7 mouse cellular contexts compared by ENCODE assay signal in the genomic region with DNA sequence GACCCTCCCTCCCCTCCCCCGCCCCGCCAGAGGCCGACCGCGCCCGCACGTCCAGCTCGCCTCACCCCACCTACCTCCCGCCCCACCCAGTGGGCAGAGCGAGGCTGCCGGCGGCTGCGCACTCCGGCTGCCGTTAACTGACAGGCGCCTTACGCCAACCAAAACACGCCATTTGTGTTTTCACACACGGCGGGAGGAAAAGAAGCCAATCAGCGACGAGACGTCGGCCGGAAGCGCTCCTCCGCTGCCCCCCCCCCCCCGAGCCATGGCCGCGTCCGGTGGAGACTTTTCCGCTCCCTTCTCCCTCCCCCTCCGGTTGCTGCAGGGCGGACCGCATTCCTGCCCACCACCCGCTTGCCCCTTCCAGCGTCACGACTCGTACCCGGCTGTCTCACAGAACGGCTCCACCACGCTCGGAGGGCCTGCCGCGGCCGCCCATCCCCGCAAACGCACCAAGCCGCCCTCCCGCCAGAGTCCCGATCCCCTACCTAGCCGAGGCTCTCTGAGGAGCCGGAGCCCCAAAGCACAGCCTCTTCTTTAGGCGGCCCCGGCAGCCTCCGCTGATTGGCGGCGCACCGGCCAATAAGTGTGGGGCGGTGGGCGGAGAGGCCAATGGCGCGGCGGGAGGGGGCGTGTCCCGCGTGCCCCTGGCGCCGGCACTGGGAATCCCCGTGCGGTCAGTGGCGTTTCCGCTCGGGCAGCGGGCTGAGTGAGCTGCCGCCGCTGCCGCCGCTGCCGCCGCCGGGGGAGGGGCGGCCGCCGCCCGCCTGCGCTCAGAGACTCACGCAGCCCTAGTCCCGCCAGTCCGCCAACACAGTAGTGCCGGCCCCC. TPM values are rescaled to one million over a fixed set of nuclear protein-coding genes. Genes with fewer than 3 reads are reported as not detected.
A peak's percentile ranks its signal among the peaks of the same experiment; 100 is the strongest.
DNase-seq lines count a peak whose midpoint lies in the region; ATAC-seq and TF ChIP-seq lines count a peak whose summit lies in the region.

A gene (plus strand): TSS at position 680 of the 831 bp plus-strand sequence.

- peak within 1 kb of the TSS; percentile 96 for H3K4me3 ChIP-seq in embryonic facial prominence, embryonic 10.5 days
- H3K4me3 ChIP-seq in intestine, postnatal 0 days (ENCODE audit: low read depth, low read length), result peak within 1 kb of the TSS; percentile 91
- H3K4me3 ChIP-seq in midbrain, embryonic 12.5 days, result peak within 1 kb of the TSS; percentile 94
- H3K4me3 ChIP-seq in small intestine, adult 2 months (ENCODE audit: low read depth, low read length), result peak within 1 kb of the TSS; percentile 94

- intact Hi-C loops in left cerebral cortex, postnatal 4 days (cut with DNase I), result no loop called here

- H3K27ac ChIP-seq in embryonic facial prominence, embryonic 10.5 days (replicated peaks), result peak within 1 kb of the TSS; percentile 100
- peak within 1 kb of the TSS; percentile 100 for H3K27ac ChIP-seq in intestine, postnatal 0 days (ENCODE audit: low read depth, low read length)
- H3K27ac ChIP-seq in midbrain, embryonic 12.5 days (replicated peaks), result peak within 1 kb of the TSS; percentile 100
- peak within 1 kb of the TSS; percentile 100 for H3K27ac ChIP-seq in small intestine, adult 2 months (ENCODE audit: insufficient read depth, low read depth, low read length)

- ATAC-seq in intestine, postnatal 0 days, result peak; percentile 84
- ATAC-seq in midbrain, embryonic 12.5 days (ENCODE audit: low FRiP score, low read depth), result peak; percentile 93

- H3K36me3 ChIP-seq in embryonic facial prominence, embryonic 10.5 days (replicated peaks), result peaks cover 10% of the 10 kb centered on the region
- no peaks in the 10 kb centered on the region for H3K36me3 ChIP-seq in intestine, postnatal 0 days (ENCODE audit: control insufficient read depth, insufficient read depth)
- H3K36me3 ChIP-seq in midbrain, embryonic 12.5 days, result no peaks in the 10 kb centered on the region
- 0 out of 2 replicates have a peak, but pooled peaks cover 1% of the 10 kb centered on the region for H3K36me3 ChIP-seq in small intestine, adult 2 months (ENCODE audit: control insufficient read depth, insufficient read depth, low read length)

- peak; percentile 100 for DNase-seq in adrenal gland, postnatal 10 days
- peak; percentile 99 for DNase-seq in embryonic facial prominence, embryonic 10.5 days (ENCODE audit: low spot score)
- DNase-seq in gonadal fat pad, adult 2 months (ENCODE audit: low read depth), result no peak
- DNase-seq in left cerebral cortex, postnatal 4 days, result peak; percentile 99

- no peak for TF ChIP-seq CTCF in intestine, postnatal 0 days (IDR thresholded peaks at IDR 0.05; ENCODE audit: low read depth)
- TF ChIP-seq CTCF in small intestine, adult 2 months (IDR thresholded peaks at IDR 0.05; ENCODE audit: extremely low read depth, insufficient read length, insufficient replicate concordance, low read depth, low read length), result no peak

- peak within 1 kb of the TSS; percentile 83 for H3K4me2 ChIP-seq in intestine, postnatal 0 days (replicated peaks; ENCODE audit: low read depth)
- H3K4me2 ChIP-seq in midbrain, embryonic 12.5 days (replicated peaks), result peak within 1 kb of the TSS; percentile 94

- H3K4me1 ChIP-seq in embryonic facial prominence, embryonic 10.5 days, result peaks cover 46% of the 10 kb centered on the region
- H3K4me1 ChIP-seq in intestine, postnatal 0 days (replicated peaks; ENCODE audit: control insufficient read depth, insufficient read depth, low read length), result no peaks in the 10 kb centered on the region
- H3K4me1 ChIP-seq in midbrain, embryonic 12.5 days, result peaks cover 33% of the 10 kb centered on the region
- H3K4me1 ChIP-seq in small intestine, adult 2 months (ENCODE audit: control insufficient read depth, insufficient read depth, insufficient read length, low read length), result no peaks in the 10 kb centered on the region; the same call in 1 of the 2 replicates

- H3K9me3 ChIP-seq in embryonic facial prominence, embryonic 10.5 days, result no peaks in the 10 kb centered on the region
- H3K9me3 ChIP-seq in intestine, postnatal 0 days (ENCODE audit: control insufficient read depth), result no peaks in the 10 kb centered on the region
- no peaks in the 10 kb centered on the region for H3K9me3 ChIP-seq in midbrain, embryonic 12.5 days

- TF ChIP-seq POLR2A in small intestine, adult 2 months (IDR thresholded peaks at IDR 0.05; ENCODE audit: low read depth, low read length), result peak; percentile 98

- H3K27me3 ChIP-seq in embryonic facial prominence, embryonic 10.5 days (replicated peaks; ENCODE audit: low read depth, poor library complexity, severe bottlenecking), result no peaks in the 10 kb centered on the region
- H3K27me3 ChIP-seq in intestine, postnatal 0 days (replicated peaks; ENCODE audit: control insufficient read depth, insufficient read depth, low read length), result no peaks in the 10 kb centered on the region
- no peaks in the 10 kb centered on the region for H3K27me3 ChIP-seq in midbrain, embryonic 12.5 days
- H3K27me3 ChIP-seq in small intestine, adult 2 months (ENCODE audit: control insufficient read depth, insufficient read depth, low read length), result no peaks in the 10 kb centered on the region

- WGBS in embryonic facial prominence, embryonic 10.5 days, result under 1% methylated on average over 87 of the region's 91 CpGs
- under 1% methylated on average over 53 of the region's 91 CpGs for WGBS in intestine, postnatal 0 days
- WGBS in midbrain, embryonic 12.5 days, result under 1% methylated on average over 75 of the region's 91 CpGs
- under 1% methylated on average over 83 of the region's 91 CpGs for WGBS in small intestine, adult 2 months

- H3K9ac ChIP-seq in intestine, postnatal 0 days (ENCODE audit: low read depth, low read length), result peak within 1 kb of the TSS; percentile 94
- peak within 1 kb of the TSS; percentile 98 for H3K9ac ChIP-seq in midbrain, embryonic 12.5 days (replicated peaks)

RNA-seq across cellular contexts. Expression of the gene that starts here (rescaled TPM):
- total RNA-seq in adrenal gland, postnatal 10 days (2021), result 100 to 1,000 TPM in 1 of 2 experiments, 10 to 100 TPM in 1; 84.7 to 117 TPM
- polyA plus RNA-seq in embryonic facial prominence, embryonic 10.5 days (2016; fragmentation: Nextera tagmentation; extraction: Ambion mirVana), result 85.8 and 90.1 TPM in 2 replicates
- polyA plus RNA-seq in gonadal fat pad, adult 2 months (2012; rRNA removed), result 35.3 and 39.0 TPM in 2 replicates
- 32.2 and 32.9 TPM in 2 replicates for polyA plus RNA-seq in intestine, postnatal 0 days (2015; fragmentation: Nextera tagmentation; extraction: Ambion mirVana)
- total RNA-seq in left cerebral cortex, postnatal 4 days (2021), result 100 to 1,000 TPM; 139 to 144 TPM
- polyA plus RNA-seq in midbrain, embryonic 12.5 days (2016; fragmentation: Nextera tagmentation; extraction: Ambion mirVana), result 64.0 and 69.1 TPM in 2 replicates
- polyA plus RNA-seq in small intestine, adult 2 months (2012; rRNA removed), result 15.3 and 25.4 TPM in 2 replicates
